Comparison of ENCODE assay signal across 20 mouse cellular contexts in the genomic region with DNA sequence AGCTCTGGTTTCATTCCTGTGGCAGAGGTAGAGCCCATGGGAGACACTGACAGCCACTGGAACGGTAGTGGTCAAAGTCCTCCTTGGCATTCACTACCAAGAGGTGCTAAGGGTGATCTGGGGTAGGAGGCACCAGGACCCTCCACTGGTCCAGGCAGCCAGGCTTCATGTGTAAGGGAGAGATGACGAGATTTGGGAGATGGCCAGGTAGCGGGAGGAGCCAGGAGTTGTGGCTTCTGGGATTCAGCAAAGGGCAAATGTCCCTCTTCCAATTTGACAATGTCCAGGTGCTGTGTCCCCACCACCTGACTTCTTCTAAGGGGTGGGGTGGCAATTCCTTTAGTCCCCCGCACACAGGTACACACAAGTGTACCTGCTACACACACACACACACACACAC.
DNase-seq lines count a peak whose midpoint lies in the region; ATAC-seq lines count a peak whose summit lies in the region.
"Had no signal": no experiment of that assay in that cellular context is flagged by ENCODE, and none has a peak within 500 bp of the region (broad histone marks: within the 10 kb centered on the region; RNA-seq: fewer than 3 reads in every experiment).

No protein-coding gene starts in this region.

- no peak for ATAC-seq in heart, embryonic 13.5 days (ENCODE audit: extremely low read depth, insufficient number of reproducible peaks, low FRiP score, low TSS enrichment)
- no peak for ATAC-seq in hindbrain, embryonic 11.5 days (ENCODE audit: low FRiP score)
- no peak for ATAC-seq in midbrain, embryonic 15.5 days (replicated peaks)

- 0 out of 2 replicates have a peak overlapping the region, but pooled peaks have one; percentile 16 for H3K9ac ChIP-seq in heart, embryonic 13.5 days
- no peak overlapping the region for H3K9ac ChIP-seq in hindbrain, embryonic 11.5 days (ENCODE audit: low read depth, low read length)
- H3K9ac ChIP-seq in midbrain, embryonic 15.5 days: no peak overlapping the region
- H3K9ac ChIP-seq: hindbrain, embryonic 15.5 days; limb, embryonic 13.5 days; liver, embryonic 14.5 days; lung, embryonic 15.5 days; stomach, embryonic 15.5 days had no signal

- H3K27me3 ChIP-seq in heart, embryonic 13.5 days (replicated peaks): peaks cover 16% of the 10 kb centered on the region; the same call in 1 of the 2 replicates
- H3K27me3 ChIP-seq in hindbrain, embryonic 10.5 days (ENCODE audit: insufficient read depth, poor library complexity, severe bottlenecking): peaks cover 61% of the 10 kb centered on the region
- H3K27me3 ChIP-seq in hindbrain, embryonic 11.5 days (ENCODE audit: control insufficient read depth, insufficient read depth, low read length): no peaks in the 10 kb centered on the region
- H3K27me3 ChIP-seq in midbrain, embryonic 15.5 days (replicated peaks): no peaks in the 10 kb centered on the region
- H3K27me3 ChIP-seq: hindbrain, embryonic 15.5 days; lung, embryonic 15.5 days; stomach, embryonic 15.5 days had no signal

- H3K4me2 ChIP-seq in heart, embryonic 13.5 days: no peak overlapping the region
- H3K4me2 ChIP-seq in hindbrain, embryonic 11.5 days (replicated peaks; ENCODE audit: low read depth, low read length): no peak overlapping the region; the same call in 1 of the 2 replicates
- no peak overlapping the region for H3K4me2 ChIP-seq in midbrain, embryonic 15.5 days
- H3K4me2 ChIP-seq: hindbrain, embryonic 15.5 days; limb, embryonic 13.5 days; lung, embryonic 15.5 days; stomach, embryonic 15.5 days had no signal

- H3K4me3 ChIP-seq in heart, embryonic 13.5 days: no peak overlapping the region
- H3K4me3 ChIP-seq in hindbrain, embryonic 10.5 days: no peak overlapping the region
- no peak overlapping the region for H3K4me3 ChIP-seq in hindbrain, embryonic 11.5 days (ENCODE audit: low read depth, low read length)
- no peak overlapping the region for H3K4me3 ChIP-seq in midbrain, embryonic 15.5 days
- H3K4me3 ChIP-seq: embryonic facial prominence, embryonic 10.5 days; heart, adult 2 months; hindbrain, embryonic 15.5 days; limb, embryonic 13.5 days; lung, embryonic 15.5 days; stomach, embryonic 15.5 days had no signal

- H3K36me3 ChIP-seq in heart, embryonic 13.5 days: no peaks in the 10 kb centered on the region
- no peaks in the 10 kb centered on the region for H3K36me3 ChIP-seq in hindbrain, embryonic 10.5 days
- H3K36me3 ChIP-seq in hindbrain, embryonic 11.5 days (ENCODE audit: control insufficient read depth, insufficient read depth, low read length): no peaks in the 10 kb centered on the region
- H3K36me3 ChIP-seq in midbrain, embryonic 15.5 days (replicated peaks): no peaks in the 10 kb centered on the region
- H3K36me3 ChIP-seq: embryonic facial prominence, embryonic 10.5 days; hindbrain, embryonic 15.5 days; limb, embryonic 13.5 days; lung, embryonic 15.5 days; stomach, embryonic 15.5 days had no signal

- 80% methylated on average over 4 of the region's 4 CpGs for WGBS in heart, embryonic 13.5 days
- WGBS in hindbrain, embryonic 10.5 days: 82% methylated on average over 4 of the region's 4 CpGs
- 89% methylated on average over 4 of the region's 4 CpGs for WGBS in hindbrain, embryonic 11.5 days
- 90% methylated on average over 4 of the region's 4 CpGs for WGBS in midbrain, embryonic 15.5 days

- no peaks in the 10 kb centered on the region for H3K9me3 ChIP-seq in heart, embryonic 13.5 days
- no peaks in the 10 kb centered on the region for H3K9me3 ChIP-seq in hindbrain, embryonic 10.5 days
- H3K9me3 ChIP-seq in hindbrain, embryonic 11.5 days (ENCODE audit: control insufficient read depth, low read length): no peaks in the 10 kb centered on the region
- H3K9me3 ChIP-seq in midbrain, embryonic 15.5 days: no peaks in the 10 kb centered on the region
- H3K9me3 ChIP-seq: embryonic facial prominence, embryonic 10.5 days; hindbrain, embryonic 15.5 days; limb, embryonic 13.5 days; lung, embryonic 15.5 days; stomach, embryonic 15.5 days had no signal

- DNase-seq in heart, postnatal 10 days: no peak
- no peak for DNase-seq in hindbrain, embryonic 10.5 days (ENCODE audit: low spot score)
- DNase-seq in hindbrain, embryonic 11.5 days (ENCODE audit: low spot score): no peak
- no peak for DNase-seq in cerebellum, adult 11 months
- DNase-seq in right cerebral cortex, adult 18-20 months: no peak
- DNase-seq: adrenal gland, adult 2 months; cerebellum, adult 9-10 months; gastrocnemius, postnatal 14 days; heart, adult 2 months; kidney, adult 11 months; right cerebral cortex, postnatal 25 days had no signal

- no peak overlapping the region for H3K27ac ChIP-seq in heart, embryonic 13.5 days (replicated peaks)
- peak overlapping the region; percentile 85 for H3K27ac ChIP-seq in hindbrain, embryonic 10.5 days
- H3K27ac ChIP-seq in hindbrain, embryonic 11.5 days (ENCODE audit: low read depth, low read length): peak overlapping the region; percentile 67; the same call in 1 of the 2 replicates
- 0 out of 2 replicates have a peak overlapping the region, but pooled peaks have one; percentile 48 for H3K27ac ChIP-seq in midbrain, embryonic 15.5 days
- H3K27ac ChIP-seq: heart, adult 2 months; limb, embryonic 13.5 days; liver, embryonic 14.5 days; lung, embryonic 15.5 days; macrophage; stomach, embryonic 15.5 days had no signal

- H3K4me1 ChIP-seq in heart, embryonic 13.5 days: peaks cover 62% of the 10 kb centered on the region
- peaks cover 100% of the 10 kb centered on the region for H3K4me1 ChIP-seq in hindbrain, embryonic 10.5 days (replicated peaks)
- peaks cover 59% of the 10 kb centered on the region for H3K4me1 ChIP-seq in hindbrain, embryonic 11.5 days (replicated peaks; ENCODE audit: control insufficient read depth, insufficient read depth, low read length)
- peaks cover 86% of the 10 kb centered on the region for H3K4me1 ChIP-seq in midbrain, embryonic 15.5 days

- intact Hi-C loops in heart, postnatal 10 days (cut with DNase I): no loop called here
